Mouse (Mus musculus): ENCODE measurements around the gene Noto.

- TF ChIP-seq CTCF (IDR thresholded peaks at IDR 0.05; ENCODE audit: borderline replicate concordance, insufficient read depth, low read length) (no peak), POLR2A (IDR thresholded peaks at IDR 0.05; ENCODE audit: low read depth, low read length) (no peak)
Observed at GRCm38 (mm10) chr6:85374734-85375114, 49.0 kb upstream of the Noto start.
